Mouse (Mus musculus): ENCODE measurements around the gene 4930522H14Rik.

DNA sequence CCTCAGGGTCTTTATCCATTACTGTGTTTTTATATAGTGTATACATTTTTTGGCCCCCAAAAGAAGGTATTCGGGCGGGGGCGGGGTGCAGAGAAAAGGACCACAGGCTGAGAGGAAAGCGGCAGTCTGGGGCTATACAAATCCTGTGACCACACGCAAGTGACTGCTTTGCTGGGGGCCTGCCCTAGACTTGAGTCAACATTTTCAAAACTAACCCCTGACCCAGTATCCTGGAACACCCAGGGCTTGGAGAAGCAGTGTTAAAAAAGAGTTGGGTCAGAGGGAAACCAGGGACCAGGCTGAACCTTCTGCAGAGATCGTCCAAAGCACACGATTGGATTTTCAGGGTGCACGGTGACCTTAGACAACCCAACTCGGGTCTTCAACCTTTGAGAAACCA, 43.7 kb upstream of the 4930522H14Rik start:
- no peak for TF ChIP-seq CTCF (IDR thresholded peaks at IDR 0.05; ENCODE audit: low read depth)
- no peak for TF ChIP-seq EP300 (IDR thresholded peaks at IDR 0.05; ENCODE audit: low read depth)
